Mouse (Mus musculus) olfactory bulb, adult 2 months (tissue): ENCODE data around the gene Trim33.

Experiments used
- CTCF ChIP-seq: fragments of 200-500 bp; IDR thresholded peaks from 2 replicates; pipeline ENCODE4 v1.5.1; 2012; ENCODE audit warnings: low read depth, mild to moderate bottlenecking, low read length, moderate library complexity; ENCODE audit not compliant: insufficient read depth
- POLR2A ChIP-seq: fragments of 200-500 bp; IDR thresholded peaks from 2 replicates; pipeline ENCODE4 v1.6.1; 2012; ENCODE audit warnings: mild to moderate bottlenecking, low read depth, low read length, moderate library complexity; ENCODE audit not compliant: insufficient read depth

GRCm38 (mm10) chr3:103291087-103291486 lies 12.0 kb downstream of the Trim33 start:
- no peak for TF ChIP-seq POLR2A
- TF ChIP-seq CTCF: no peak
